In genomic region chr4:82930079-82930478, GRCm38 (mm10) we compare ENCODE assay signal across 21 mouse cellular contexts. TPM values are rescaled to one million over a fixed set of nuclear protein-coding genes. Genes with fewer than 3 reads are reported as not detected.
"Had no signal": no experiment of that assay in that cellular context is flagged by ENCODE, and none has a peak within 500 bp of the region (broad histone marks: within the 10 kb centered on the region; RNA-seq: fewer than 3 reads in every experiment).

No protein-coding gene starts in this region.

- H3K9me3 ChIP-seq: liver, embryonic 13.5 days; liver, embryonic 15.5 days; lung, embryonic 15.5 days; megakaryocyte, embryonic 14.5 days; midbrain, embryonic 13.5 days; midbrain, embryonic 15.5 days; neural tube, embryonic 12.5 days; stomach, embryonic 15.5 days had no signal

- H3K4me3 ChIP-seq: liver, embryonic 13.5 days; liver, embryonic 15.5 days; lung, embryonic 15.5 days; megakaryocyte, embryonic 14.5 days; midbrain, embryonic 13.5 days; midbrain, embryonic 15.5 days; neural tube, embryonic 12.5 days; stomach, embryonic 15.5 days had no signal

- H3K36me3 ChIP-seq: liver, embryonic 13.5 days; liver, embryonic 15.5 days; midbrain, embryonic 13.5 days; midbrain, embryonic 15.5 days; neural tube, embryonic 12.5 days; stomach, embryonic 15.5 days had no signal

- H3K9ac ChIP-seq: liver, embryonic 13.5 days; liver, embryonic 15.5 days; liver, postnatal 0 days; lung, embryonic 15.5 days; midbrain, embryonic 13.5 days; midbrain, embryonic 15.5 days; neural tube, embryonic 12.5 days; stomach, embryonic 15.5 days had no signal

- H3K27ac ChIP-seq: liver, embryonic 13.5 days; liver, embryonic 15.5 days; lung, embryonic 15.5 days; macrophage; midbrain, embryonic 13.5 days; midbrain, embryonic 15.5 days; neural tube, embryonic 12.5 days; stomach, embryonic 15.5 days had no signal

- H3K4me1 ChIP-seq: liver, embryonic 13.5 days; liver, embryonic 15.5 days; lung, embryonic 15.5 days; midbrain, embryonic 13.5 days; neural tube, embryonic 12.5 days; stomach, embryonic 15.5 days had no signal

- H3K4me2 ChIP-seq: liver, embryonic 13.5 days; liver, embryonic 15.5 days; lung, embryonic 15.5 days; midbrain, embryonic 11.5 days; midbrain, embryonic 13.5 days; midbrain, embryonic 15.5 days; neural tube, embryonic 12.5 days; stomach, embryonic 15.5 days had no signal

- ATAC-seq: liver, postnatal 0 days; midbrain, embryonic 13.5 days; midbrain, embryonic 15.5 days had no signal

- DNase-seq: liver, embryonic 13.5 days; liver, postnatal 0 days; lung, postnatal 10 days; right cerebral cortex, postnatal 14 days; thymus, adult 2 months; thymus, postnatal 25 days; thymus, postnatal 4 days had no signal

- H3K27me3 ChIP-seq: liver, embryonic 13.5 days; liver, embryonic 15.5 days; lung, embryonic 15.5 days; midbrain, embryonic 13.5 days; midbrain, embryonic 15.5 days; neural tube, embryonic 12.5 days; stomach, embryonic 15.5 days had no signal

RNA-seq across cellular contexts. Expression of gene Cer1, which starts 45.1 kb away (rescaled TPM):
- polyA plus RNA-seq: liver, embryonic 13.5 days; liver, embryonic 15.5 days; liver, postnatal 0 days; lung, adult 2 months; macrophage; midbrain, embryonic 11.5 days; midbrain, embryonic 15.5 days; midbrain, postnatal 0 days; neural tube, embryonic 14.5 days; spleen, adult 2 months; thymus, adult 2 months; urinary bladder, adult 2 months had no signal
